In genomic region chr11:99292846-99293245, GRCm38 (mm10) we compare ENCODE assay signal across 10 mouse cellular contexts. TPM values are rescaled to one million over a fixed set of nuclear protein-coding genes. Genes with fewer than 3 reads are reported as not detected.
DNase-seq lines count a peak whose midpoint lies in the region; ATAC-seq lines count a peak whose summit lies in the region.
"Had no signal": no experiment of that assay in that cellular context is flagged by ENCODE, and none has a peak within 500 bp of the region (broad histone marks: within the 10 kb centered on the region; RNA-seq: fewer than 3 reads in every experiment).

No protein-coding gene starts in this region.

- H3K36me3 ChIP-seq in forebrain, embryonic 14.5 days (ENCODE audit: control insufficient read depth, insufficient read depth, low read length): no peaks in the 10 kb centered on the region
- no peaks in the 10 kb centered on the region for H3K36me3 ChIP-seq in forebrain, embryonic 16.5 days (ENCODE audit: control insufficient read depth, insufficient read depth)

- DNase-seq in forebrain, embryonic 14.5 days (ENCODE audit: low spot score): peak; percentile 50
- DNase-seq in 3T3-L1 (ENCODE audit: low read depth, low spot score): peak; percentile 48
- peak; percentile 53 for DNase-seq in adrenal gland, postnatal 10 days
- DNase-seq in forelimb bud, embryonic 11.5 days (ENCODE audit: low read depth, low spot score): peak; percentile 36
- DNase-seq in layer of hippocampus, postnatal 10 days (ENCODE audit: low spot score in 2 of 2): peak; percentile 44 to 65
- peak; percentile 26 for DNase-seq in mesoderm, embryonic 11.5 days (ENCODE audit: low read depth, low spot score)
- DNase-seq in testis, postnatal 14 days (ENCODE audit: low spot score): peak; percentile 24

- H3K27ac ChIP-seq in forebrain, embryonic 14.5 days (ENCODE audit: low read depth, low read length): no peak overlapping the region
- no peak overlapping the region for H3K27ac ChIP-seq in forebrain, embryonic 16.5 days (ENCODE audit: low read length)

- no peak overlapping the region for H3K4me2 ChIP-seq in forebrain, embryonic 14.5 days (ENCODE audit: low read length)
- no peak overlapping the region for H3K4me2 ChIP-seq in forebrain, embryonic 16.5 days (ENCODE audit: low read length)

- H3K27me3 ChIP-seq in forebrain, embryonic 14.5 days (replicated peaks; ENCODE audit: control insufficient read depth, insufficient read depth, low read length): no peaks in the 10 kb centered on the region
- no peaks in the 10 kb centered on the region for H3K27me3 ChIP-seq in forebrain, embryonic 16.5 days (replicated peaks; ENCODE audit: control insufficient read depth, insufficient read depth, low read length)

- H3K4me1 ChIP-seq in forebrain, embryonic 14.5 days (ENCODE audit: control insufficient read depth, insufficient read depth, low read length): no peaks in the 10 kb centered on the region
- no peaks in the 10 kb centered on the region; the same call in 1 of the 2 replicates for H3K4me1 ChIP-seq in forebrain, embryonic 16.5 days (replicated peaks; ENCODE audit: control insufficient read depth, insufficient read depth, low read length)

- no peaks in the 10 kb centered on the region for H3K9me3 ChIP-seq in forebrain, embryonic 14.5 days (replicated peaks; ENCODE audit: control insufficient read depth, low read length)
- no peaks in the 10 kb centered on the region for H3K9me3 ChIP-seq in forebrain, embryonic 16.5 days (ENCODE audit: control insufficient read depth, low read length)

- no peak overlapping the region for H3K9ac ChIP-seq in forebrain, embryonic 14.5 days (ENCODE audit: low read length)
- no peak overlapping the region for H3K9ac ChIP-seq in forebrain, embryonic 16.5 days (replicated peaks; ENCODE audit: low read depth, low read length)

- H3K4me3 ChIP-seq in forebrain, embryonic 14.5 days (ENCODE audit: low read depth, low read length): no peak overlapping the region
- no peak overlapping the region for H3K4me3 ChIP-seq in forebrain, embryonic 16.5 days (replicated peaks; ENCODE audit: low read length)

- no peak for ATAC-seq in forebrain, embryonic 14.5 days
- ATAC-seq in forebrain, embryonic 16.5 days: no peak

- WGBS in forebrain, embryonic 14.5 days: 60% methylated on average over 5 of the region's 5 CpGs
- 62% methylated on average over 5 of the region's 5 CpGs for WGBS in forebrain, embryonic 16.5 days

RNA-seq across cellular contexts. Expression of gene Krt24, which starts 7.8 kb away (rescaled TPM):
- not detected in 2 replicates for polyA plus RNA-seq in forebrain, embryonic 14.5 days (2014; fragmentation: Nextera tagmentation; extraction: Ambion mirVana)
- 0.18 TPM in 1 of 2 replicates, not detected in the other for polyA plus RNA-seq in forebrain, embryonic 16.5 days (2015; fragmentation: Nextera tagmentation; extraction: Ambion mirVana)
- not detected for total RNA-seq in adrenal gland, postnatal 10 days (2021)
- total RNA-seq in layer of hippocampus, postnatal 10 days (2021): not detected
- total RNA-seq: ES-E14 had no signal
- polyA plus RNA-seq: heart, embryonic 14.5 days had no signal

RNA-seq across cellular contexts. Expression of gene Krt25, which starts 29.9 kb away (rescaled TPM):
- 0.14 TPM in 1 of 2 replicates, not detected in the other for polyA plus RNA-seq in forebrain, embryonic 14.5 days (2014; fragmentation: Nextera tagmentation; extraction: Ambion mirVana)
- polyA plus RNA-seq in forebrain, embryonic 16.5 days (2015; fragmentation: Nextera tagmentation; extraction: Ambion mirVana): not detected in 2 replicates
- total RNA-seq in adrenal gland, postnatal 10 days (2021): under 1 TPM in 1 of 2 experiments, not detected in 1; 0.18 TPM
- total RNA-seq in layer of hippocampus, postnatal 10 days (2021): not detected
- total RNA-seq: ES-E14 had no signal
- polyA plus RNA-seq: heart, embryonic 14.5 days had no signal

RNA-seq across cellular contexts. Expression of gene Krt26, which starts 44.9 kb away (rescaled TPM):
- polyA plus RNA-seq in forebrain, embryonic 14.5 days (2014; fragmentation: Nextera tagmentation; extraction: Ambion mirVana): not detected in 2 replicates
- 0.08 TPM in 1 of 2 replicates, not detected in the other for polyA plus RNA-seq in forebrain, embryonic 16.5 days (2015; fragmentation: Nextera tagmentation; extraction: Ambion mirVana)
- not detected for total RNA-seq in adrenal gland, postnatal 10 days (2021)
- under 1 TPM; 0.13 to 0.23 TPM for total RNA-seq in layer of hippocampus, postnatal 10 days (2021)
- total RNA-seq: ES-E14 had no signal
- polyA plus RNA-seq: heart, embryonic 14.5 days had no signal

RNA-seq across cellular contexts. Expression of gene Krt222, which starts 49.0 kb away (rescaled TPM):
- 1.9 and 2.5 TPM in 2 replicates for polyA plus RNA-seq in forebrain, embryonic 14.5 days (2014; fragmentation: Nextera tagmentation; extraction: Ambion mirVana)
- polyA plus RNA-seq in forebrain, embryonic 16.5 days (2015; fragmentation: Nextera tagmentation; extraction: Ambion mirVana): 2.6 and 3.9 TPM in 2 replicates
- 1 to 10 TPM; 1.8 to 3.3 TPM for total RNA-seq in adrenal gland, postnatal 10 days (2021)
- 10 to 100 TPM; 24.0 to 25.7 TPM for total RNA-seq in layer of hippocampus, postnatal 10 days (2021)

RNA-seq across cellular contexts. Expression of gene Krt27, which starts 58.1 kb away (rescaled TPM):
- polyA plus RNA-seq in forebrain, embryonic 14.5 days (2014; fragmentation: Nextera tagmentation; extraction: Ambion mirVana): not detected in 2 replicates
- polyA plus RNA-seq in forebrain, embryonic 16.5 days (2015; fragmentation: Nextera tagmentation; extraction: Ambion mirVana): not detected in 2 replicates
- not detected for total RNA-seq in adrenal gland, postnatal 10 days (2021)
- not detected for total RNA-seq in layer of hippocampus, postnatal 10 days (2021)
- polyA plus RNA-seq: heart, embryonic 14.5 days had no signal
